Mouse (Mus musculus): ENCODE data around the gene Castor1. TPM values are rescaled to one million over a fixed set of nuclear protein-coding genes. Genes with fewer than 3 reads are reported as not detected.

Castor1 gene
- polyA plus RNA-seq, 1 experiment from 2014 or later: 3.6 TPM

DNA sequence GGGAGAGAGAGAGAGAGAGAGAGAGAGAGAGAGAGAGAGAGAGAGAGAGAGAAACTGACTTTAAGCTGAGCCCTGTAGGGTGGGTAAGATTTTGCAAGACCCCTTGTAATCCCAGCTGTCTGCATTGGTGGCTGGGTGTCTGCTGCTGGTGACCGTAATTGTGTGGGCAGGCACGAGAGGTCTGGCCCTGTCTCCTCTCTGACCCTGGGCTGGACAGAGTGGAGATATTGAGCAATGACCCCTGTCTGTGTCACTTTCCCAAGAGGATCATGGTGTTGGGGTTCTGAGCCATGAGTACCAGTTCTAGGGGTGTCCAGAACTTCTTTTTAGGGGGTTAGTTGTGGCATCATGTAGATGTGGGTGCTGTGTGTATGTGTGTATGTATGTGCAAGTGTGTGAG is 6.2 kb downstream of the Castor1 start:
- Histone ChIP-seq H3K27ac (no peak overlapping the region), H3K4me2 (replicated peaks) (no peak overlapping the region), H3K4me1 (no peaks in the 10 kb centered on the region), H3K9ac (no peak overlapping the region), H3K36me3 (no peaks in the 10 kb centered on the region), H3K27me3 (peaks cover 6% of the 10 kb centered on the region), H3K4me3 (no peak overlapping the region), H3K9me3 (replicated peaks) (no peaks in the 10 kb centered on the region)
- no peak for ATAC-seq (ENCODE audit: low FRiP score)
- WGBS: 52% methylated on average over 2 of the region's 2 CpGs

DNA sequence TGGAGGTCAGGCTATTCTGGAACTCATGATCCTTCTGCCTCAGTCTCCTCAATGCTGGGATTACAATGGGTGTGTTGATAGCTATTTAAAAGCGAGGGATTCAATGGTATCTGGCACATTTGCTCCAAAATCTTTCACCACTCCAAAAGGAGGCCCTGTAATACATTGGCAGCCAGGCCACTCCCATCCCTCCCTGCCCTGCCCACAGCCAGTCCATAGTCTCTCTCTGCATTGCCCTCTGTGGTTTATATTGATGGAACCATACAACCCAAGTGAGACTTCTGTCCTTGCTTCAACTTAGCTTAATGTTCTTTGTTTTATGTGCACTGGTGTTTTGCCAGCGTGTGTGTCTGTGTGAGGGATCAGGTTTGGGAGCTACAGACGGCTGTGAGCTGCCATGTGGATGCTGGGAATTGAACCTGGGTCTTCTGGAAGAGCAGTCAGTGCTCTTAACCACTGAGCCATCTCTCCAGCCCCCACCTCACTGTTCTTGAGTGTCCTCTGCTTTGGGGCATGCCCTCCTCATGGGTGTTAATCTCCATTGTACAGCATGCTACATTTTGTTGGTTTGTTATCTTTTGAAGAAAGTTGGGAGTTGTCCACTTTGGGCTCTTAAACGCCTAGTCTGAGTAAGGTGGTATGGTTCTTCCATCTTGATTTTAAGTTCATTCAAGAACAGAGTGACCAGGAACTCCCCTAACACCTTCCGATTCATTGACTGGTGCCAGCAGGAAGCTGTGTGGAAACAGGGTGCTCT is 8.7 kb downstream of the Castor1 start:
- no peaks in the 10 kb centered on the region for H3K36me3 ChIP-seq
- WGBS: 77% methylated on average over 5 of the region's 5 CpGs

DNA sequence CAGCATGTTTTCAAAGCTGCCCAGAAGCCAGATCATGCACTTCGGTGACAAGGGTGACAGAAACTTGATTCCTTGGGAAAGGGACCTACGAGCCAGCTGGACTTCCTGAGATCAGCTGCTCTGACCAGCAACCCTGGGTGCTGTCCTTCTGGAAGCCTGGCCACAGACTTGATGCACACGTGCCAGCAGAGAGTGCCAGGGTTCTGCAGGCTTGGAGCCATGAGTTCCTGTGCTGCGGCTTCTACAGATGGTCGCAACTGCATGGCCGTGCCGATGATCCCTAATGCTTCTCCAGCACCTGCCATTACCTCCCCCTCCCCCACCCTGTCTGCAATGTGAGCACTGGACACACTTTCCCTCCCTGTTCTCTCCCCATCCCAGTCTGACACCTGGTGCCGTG is 10.4 kb downstream of the Castor1 start:
- no peak overlapping the region for H3K4me3 ChIP-seq
- H3K27ac ChIP-seq: no peak overlapping the region
- no peak overlapping the region for H3K4me2 ChIP-seq (replicated peaks)
- H3K9ac ChIP-seq: no peak overlapping the region
- no peaks in the 10 kb centered on the region for H3K27me3 ChIP-seq
- 45% methylated on average over 8 of the region's 8 CpGs for WGBS
- ATAC-seq (ENCODE audit: low FRiP score): no peak
- no peaks in the 10 kb centered on the region for H3K36me3 ChIP-seq
- H3K9me3 ChIP-seq (replicated peaks): no peaks in the 10 kb centered on the region
- no peaks in the 10 kb centered on the region for H3K4me1 ChIP-seq

More for the DNA sequence above, 8.7 kb downstream of the Castor1 start:
- ATAC-seq (ENCODE audit: low FRiP score): no peak
- no peaks in the 10 kb centered on the region for H3K9me3 ChIP-seq (replicated peaks)
- H3K4me2 ChIP-seq (replicated peaks): no peak overlapping the region
- no peaks in the 10 kb centered on the region for H3K27me3 ChIP-seq
- H3K4me1 ChIP-seq: no peaks in the 10 kb centered on the region
- no peak overlapping the region for H3K9ac ChIP-seq
- H3K4me3 ChIP-seq: no peak overlapping the region
- H3K27ac ChIP-seq: no peak overlapping the region

DNA sequence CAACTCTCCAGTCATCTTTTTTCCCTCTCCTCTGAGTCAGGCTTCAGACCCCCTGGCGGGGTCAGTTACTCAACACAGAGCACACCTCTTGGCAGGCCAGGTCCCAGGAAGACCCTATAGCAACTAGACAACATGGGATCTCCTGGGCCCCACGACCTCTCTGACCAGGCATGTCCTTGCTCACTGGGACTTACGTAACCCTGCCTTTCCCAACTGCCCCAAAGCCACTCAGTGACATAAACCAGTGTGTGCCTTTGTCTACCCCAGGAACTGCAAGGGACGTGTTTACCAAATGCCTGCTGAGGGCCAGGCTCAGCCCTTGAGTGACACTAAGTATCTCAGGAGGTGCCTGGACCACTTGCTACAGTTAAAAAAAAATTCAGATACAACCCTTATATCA is 11.8 kb downstream of the Castor1 start:
- Histone ChIP-seq H3K27me3 (no peaks in the 10 kb centered on the region), H3K36me3 (no peaks in the 10 kb centered on the region), H3K9ac (no peak overlapping the region), H3K9me3 (replicated peaks) (no peaks in the 10 kb centered on the region), H3K4me1 (no peaks in the 10 kb centered on the region), H3K4me2 (replicated peaks) (no peak overlapping the region), H3K27ac (no peak overlapping the region), H3K4me3 (no peak overlapping the region)
- 64% methylated on average over 4 of the region's 4 CpGs for WGBS
- no peak for ATAC-seq (ENCODE audit: low FRiP score)

DNA sequence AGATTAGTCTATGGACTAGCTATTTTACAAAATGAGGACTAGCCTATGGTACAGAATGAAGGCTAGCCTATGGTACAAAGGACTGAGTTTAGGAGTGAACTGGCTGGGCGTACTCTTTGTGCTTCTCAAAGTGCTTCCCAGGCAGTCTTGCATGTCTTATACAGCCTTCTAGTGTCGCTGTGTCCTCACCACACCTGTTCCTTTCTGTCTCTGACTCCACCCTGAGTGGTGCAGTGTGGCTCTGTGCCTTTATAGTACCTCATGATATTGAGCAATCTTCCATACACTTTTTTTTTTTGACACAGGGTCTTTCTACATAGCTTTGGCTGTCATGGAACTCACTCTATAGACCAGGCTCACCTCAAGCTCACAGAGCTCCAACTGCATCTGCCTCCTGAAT is 13.4 kb downstream of the Castor1 start:
- no peak overlapping the region for H3K4me2 ChIP-seq (replicated peaks)
- H3K36me3 ChIP-seq: no peaks in the 10 kb centered on the region
- H3K4me3 ChIP-seq: no peak overlapping the region
- H3K4me1 ChIP-seq: no peaks in the 10 kb centered on the region
- H3K27me3 ChIP-seq: no peaks in the 10 kb centered on the region
- no peak overlapping the region for H3K27ac ChIP-seq
- no peak for ATAC-seq (ENCODE audit: low FRiP score)
- H3K9ac ChIP-seq: no peak overlapping the region
- 89% methylated on average over 2 of the region's 2 CpGs for WGBS
- H3K9me3 ChIP-seq (replicated peaks): no peaks in the 10 kb centered on the region

DNA sequence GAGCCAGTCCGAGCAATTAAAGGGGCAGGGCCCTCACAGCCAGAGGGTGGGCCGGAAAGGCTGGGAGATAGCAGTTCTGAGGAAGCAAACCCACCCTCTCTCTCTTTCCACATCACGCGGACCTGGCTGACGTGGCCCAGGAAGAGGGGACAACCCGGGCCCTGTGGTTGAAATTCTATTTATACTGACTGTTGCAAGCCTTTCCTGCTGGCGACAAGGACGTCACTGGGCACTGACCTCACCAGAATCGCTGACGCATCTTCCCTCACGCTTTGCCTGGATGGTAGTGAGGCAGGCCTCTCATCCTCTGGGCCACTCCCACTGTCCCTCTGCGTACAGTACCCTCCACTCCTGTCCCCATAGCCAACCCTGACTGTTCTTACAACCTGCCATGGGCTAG is 14.6 kb downstream of the Castor1 start:
- ATAC-seq (ENCODE audit: low FRiP score): no peak
- Histone ChIP-seq H3K9me3 (replicated peaks) (no peaks in the 10 kb centered on the region), H3K9ac (no peak overlapping the region), H3K4me1 (no peaks in the 10 kb centered on the region), H3K27me3 (no peaks in the 10 kb centered on the region), H3K4me3 (no peak overlapping the region), H3K36me3 (no peaks in the 10 kb centered on the region), H3K27ac (no peak overlapping the region), H3K4me2 (replicated peaks) (no peak overlapping the region)
- 74% methylated on average over 12 of the region's 12 CpGs for WGBS

DNA sequence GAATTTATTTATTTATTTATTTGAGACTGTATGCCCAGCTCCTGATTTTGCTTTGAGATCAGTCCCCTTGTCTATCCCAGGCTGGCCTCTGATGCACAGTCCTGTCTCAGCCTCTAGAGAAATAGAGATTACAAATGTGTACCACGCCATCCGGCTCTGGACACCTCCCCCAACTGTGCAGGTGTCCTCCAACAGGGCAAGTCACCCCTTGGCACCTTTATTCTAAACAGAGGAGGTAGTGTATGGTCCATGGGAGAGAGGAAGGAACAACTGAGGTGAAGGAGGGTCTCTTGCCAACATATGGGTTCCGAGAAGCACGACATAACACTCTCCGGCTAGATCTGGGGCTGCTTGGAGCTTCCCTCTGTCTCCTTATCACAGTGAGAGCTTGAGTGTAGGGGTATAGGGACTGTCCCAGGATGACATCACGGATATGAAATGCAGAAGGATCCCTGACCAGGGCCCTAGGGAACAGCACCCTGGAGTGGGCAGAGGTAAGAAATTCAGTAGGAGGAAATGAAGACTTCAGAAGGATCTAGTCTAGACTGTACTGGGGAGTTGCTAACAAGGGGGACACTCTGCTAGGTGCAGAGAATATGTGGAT is 17.1 kb downstream of the Castor1 start:
- ATAC-seq (ENCODE audit: low FRiP score): no peak
- WGBS: 88% methylated on average over 6 of the region's 6 CpGs
- H3K27ac ChIP-seq: no peak overlapping the region

DNA sequence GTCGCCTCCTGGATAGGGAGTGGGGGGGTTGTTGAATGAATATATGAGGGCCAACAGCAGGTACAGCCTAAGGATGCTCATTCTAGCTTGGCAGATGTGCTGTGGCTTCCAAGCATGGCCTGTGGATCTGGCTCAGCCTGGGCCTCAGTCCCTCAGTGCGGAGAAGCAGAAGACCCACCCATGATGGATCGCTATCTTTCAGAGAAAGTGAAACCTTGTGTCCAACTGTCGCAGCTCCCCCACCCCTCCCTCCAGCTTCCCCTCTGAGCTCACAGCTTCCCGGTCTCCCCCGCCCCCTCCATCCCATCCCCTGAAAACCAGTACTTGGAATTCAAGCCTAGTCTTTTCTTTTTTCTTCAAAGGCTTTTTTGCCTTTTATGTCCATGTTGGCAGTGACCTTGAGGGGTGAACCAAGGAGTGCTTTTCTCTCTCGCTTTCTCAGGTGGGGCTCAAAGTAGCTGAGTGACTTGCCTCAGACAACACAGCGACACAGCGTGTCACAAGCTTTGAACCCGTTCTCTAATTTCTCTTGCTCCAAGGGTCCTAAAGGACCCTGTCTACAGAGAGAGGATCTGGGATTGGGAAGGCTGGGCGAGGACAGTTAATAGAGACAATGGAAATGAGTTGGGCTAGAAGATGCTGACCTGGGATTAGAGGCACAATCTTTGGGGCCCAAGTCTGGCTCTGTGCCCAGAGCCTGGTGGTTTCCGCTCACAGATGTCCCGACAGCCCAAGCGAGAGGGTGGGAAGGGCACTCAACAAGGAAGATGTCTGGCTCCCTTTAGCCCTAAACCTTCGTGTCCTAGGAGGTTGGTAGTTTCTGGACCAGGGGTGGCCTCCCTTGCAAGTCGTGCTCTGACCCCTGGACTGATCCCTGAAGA is 17.9 kb downstream of the Castor1 start, which contains the start of gene Osm:
TSS of gene Osm (plus strand) at position 756 of the 881 bp plus-strand sequence.
- 77% methylated on average over 16 of the region's 16 CpGs for WGBS
- no peak for ATAC-seq (ENCODE audit: low FRiP score)

More for the DNA sequence above, 17.1 kb downstream of the Castor1 start:
- no peak overlapping the region for H3K4me3 ChIP-seq
- H3K36me3 ChIP-seq: no peaks in the 10 kb centered on the region
- no peaks in the 10 kb centered on the region for H3K9me3 ChIP-seq (replicated peaks)
- H3K4me2 ChIP-seq (replicated peaks): no peak overlapping the region
- H3K27me3 ChIP-seq: no peaks in the 10 kb centered on the region
- H3K4me1 ChIP-seq: no peaks in the 10 kb centered on the region
- no peak overlapping the region for H3K9ac ChIP-seq

DNA sequence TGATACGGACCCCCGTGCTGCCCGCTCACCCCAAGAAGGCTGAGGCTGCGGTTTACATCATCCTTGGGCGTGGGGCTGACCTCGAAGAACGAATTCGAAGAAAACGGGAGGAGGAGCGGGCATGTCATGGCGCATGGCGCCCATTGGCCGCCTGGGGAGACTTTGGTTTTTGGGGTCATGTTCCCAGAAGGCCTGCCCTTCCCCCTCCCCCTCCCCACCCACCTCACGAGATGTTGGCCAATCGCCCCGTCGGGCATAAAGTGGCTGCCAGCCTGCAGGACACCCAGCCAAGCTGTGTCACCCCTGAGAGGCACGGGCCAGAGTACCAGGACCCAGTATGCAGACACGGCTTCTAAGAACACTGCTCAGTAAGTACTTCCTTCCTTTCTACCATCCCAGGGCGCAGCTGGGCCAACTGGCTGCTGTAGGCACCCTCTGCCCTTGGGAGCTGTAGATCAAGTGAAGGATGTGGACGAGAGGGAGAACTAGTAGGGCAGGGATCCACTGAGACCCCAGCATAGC is 18.6 kb downstream of the Castor1 start:
- H3K4me2 ChIP-seq (replicated peaks): no peak overlapping the region
- H3K4me1 ChIP-seq: no peaks in the 10 kb centered on the region
- no peak overlapping the region for H3K4me3 ChIP-seq
- no peaks in the 10 kb centered on the region for H3K27me3 ChIP-seq
- 91% methylated on average over 21 of the region's 21 CpGs for WGBS
- H3K9ac ChIP-seq: no peak overlapping the region
- no peaks in the 10 kb centered on the region for H3K36me3 ChIP-seq
- H3K9me3 ChIP-seq (replicated peaks): no peaks in the 10 kb centered on the region
- no peak for ATAC-seq (ENCODE audit: low FRiP score)
- H3K27ac ChIP-seq: no peak overlapping the region

More for the DNA sequence above, 17.9 kb downstream of the Castor1 start, which contains the start of gene Osm:
- no peaks in the 10 kb centered on the region for H3K9me3 ChIP-seq (replicated peaks)
- H3K4me1 ChIP-seq: no peaks in the 10 kb centered on the region
- H3K4me2 ChIP-seq (replicated peaks): no peak within 1 kb of the TSS
- H3K27me3 ChIP-seq: no peaks in the 10 kb centered on the region
- H3K9ac ChIP-seq: no peak within 1 kb of the TSS
- H3K36me3 ChIP-seq: no peaks in the 10 kb centered on the region
- H3K4me3 ChIP-seq: no peak within 1 kb of the TSS
- H3K27ac ChIP-seq: no peak within 1 kb of the TSS

DNA sequence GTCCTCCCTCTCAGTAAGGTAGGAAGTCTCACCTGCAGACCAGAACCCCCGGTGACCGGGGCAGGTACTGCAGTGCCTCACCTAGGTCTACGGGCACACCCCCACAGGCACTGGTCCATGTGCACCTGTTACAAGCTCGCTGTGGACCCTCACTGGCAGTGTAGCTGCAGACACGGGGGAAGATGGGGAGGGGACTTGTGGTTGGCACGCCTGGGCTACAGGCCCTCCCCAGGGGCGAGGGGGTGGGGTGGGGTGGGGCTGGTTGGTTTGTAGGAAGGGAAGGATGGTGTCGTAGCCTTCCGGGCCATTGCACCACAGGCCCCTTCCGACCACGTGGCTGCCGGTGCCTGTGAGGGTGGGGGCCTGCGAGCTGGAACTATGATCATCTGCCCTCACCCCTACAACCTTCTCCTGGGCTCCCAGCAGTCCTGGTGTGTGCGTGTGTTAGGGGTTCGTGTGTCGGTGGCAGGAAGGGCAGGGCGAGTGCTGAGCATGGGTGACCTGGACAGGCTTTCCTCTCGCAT is 19.4 kb downstream of the Castor1 start:
- no peak overlapping the region for H3K4me2 ChIP-seq (replicated peaks)
- no peak for ATAC-seq (ENCODE audit: low FRiP score)
- H3K4me1 ChIP-seq: no peaks in the 10 kb centered on the region
- WGBS: 79% methylated on average over 18 of the region's 18 CpGs
- H3K9me3 ChIP-seq (replicated peaks): no peaks in the 10 kb centered on the region
- no peak overlapping the region for H3K27ac ChIP-seq
- no peak overlapping the region for H3K4me3 ChIP-seq
- H3K27me3 ChIP-seq: no peaks in the 10 kb centered on the region
- H3K36me3 ChIP-seq: no peaks in the 10 kb centered on the region
- H3K9ac ChIP-seq: no peak overlapping the region

DNA sequence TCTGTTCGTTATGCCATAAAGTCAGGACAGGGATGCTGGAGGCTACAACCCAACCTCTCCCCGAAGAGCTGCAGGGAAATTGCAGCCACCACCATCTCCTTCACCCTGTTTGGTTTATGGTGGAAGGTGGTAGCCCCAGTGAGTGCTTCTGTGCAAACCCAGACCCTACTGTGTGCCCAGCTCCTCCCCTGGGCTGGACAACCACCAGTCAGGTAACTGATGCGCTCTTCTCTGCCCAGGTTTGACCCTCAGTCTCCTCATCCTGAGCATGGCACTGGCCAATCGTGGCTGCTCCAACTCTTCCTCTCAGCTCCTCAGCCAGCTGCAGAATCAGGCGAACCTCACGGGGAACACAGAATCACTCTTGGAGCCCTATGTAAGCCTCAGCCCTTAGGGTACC is 20.1 kb downstream of the Castor1 start:
- Histone ChIP-seq H3K27me3 (no peaks in the 10 kb centered on the region), H3K4me2 (replicated peaks) (no peak overlapping the region), H3K27ac (no peak overlapping the region), H3K36me3 (no peaks in the 10 kb centered on the region), H3K9ac (no peak overlapping the region), H3K9me3 (replicated peaks) (no peaks in the 10 kb centered on the region), H3K4me1 (no peaks in the 10 kb centered on the region), H3K4me3 (no peak overlapping the region)
- ATAC-seq (ENCODE audit: low FRiP score): no peak
- 94% methylated on average over 6 of the region's 6 CpGs for WGBS

DNA sequence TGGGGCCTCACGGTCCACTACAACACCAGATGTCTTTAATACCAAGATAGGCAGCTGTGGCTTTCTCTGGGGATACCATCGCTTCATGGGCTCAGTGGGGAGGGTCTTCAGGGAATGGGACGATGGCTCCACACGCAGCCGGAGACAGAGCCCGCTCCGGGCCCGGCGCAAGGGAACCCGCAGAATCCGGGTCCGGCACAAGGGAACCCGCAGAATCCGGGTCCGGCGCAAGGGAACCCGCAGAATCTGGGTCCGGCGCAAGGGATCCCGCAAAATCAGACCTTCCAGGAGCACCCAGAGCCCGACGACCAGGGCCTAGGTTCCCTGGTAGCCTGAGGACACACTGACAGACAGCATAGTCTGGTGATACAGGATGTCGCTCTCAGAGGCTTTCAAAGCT is 21.7 kb downstream of the Castor1 start:
- 90% methylated on average over 23 of the region's 23 CpGs for whole genome bisulfite sequencing
- H3K27ac ChIP-seq: no peak overlapping the region
- H3K36me3 ChIP-seq: no peaks in the 10 kb centered on the region
- no peak overlapping the region for H3K4me2 ChIP-seq (replicated peaks)
- ATAC-seq (ENCODE audit: low FRiP score): no peak
- no peaks in the 10 kb centered on the region for H3K4me1 ChIP-seq
- H3K4me3 ChIP-seq: no peak overlapping the region
- no peak overlapping the region for H3K9ac ChIP-seq
- H3K27me3 ChIP-seq: no peaks in the 10 kb centered on the region
- no peaks in the 10 kb centered on the region for H3K9me3 ChIP-seq (replicated peaks)

Measured in hindbrain, embryonic 12.5 days (tissue).